In genomic region chr7:78318640-78319039, GRCm38 (mm10) we compare ENCODE assay signal across 23 mouse cellular contexts.
A peak's percentile ranks its signal among the peaks of the same experiment; 100 is the strongest.
DNase-seq lines count a peak whose midpoint lies in the region; ATAC-seq and TF ChIP-seq lines count a peak whose summit lies in the region.
"Had no signal": no experiment of that assay in that cellular context is flagged by ENCODE, and none has a peak within 500 bp of the region (broad histone marks: within the 10 kb centered on the region; RNA-seq: fewer than 3 reads in every experiment).

No protein-coding gene starts in this region.

- TF ChIP-seq CTCF in forebrain, postnatal 0 days (IDR thresholded peaks at IDR 0.05; ENCODE audit: low read depth) = no peak

- H3K9ac ChIP-seq in forebrain, postnatal 0 days = no peak overlapping the region
- H3K9ac ChIP-seq in forebrain, embryonic 14.5 days (ENCODE audit: low read length) = no peak overlapping the region
- no peak overlapping the region for H3K9ac ChIP-seq in midbrain, embryonic 16.5 days (ENCODE audit: low read depth, low read length)

- H3K27ac ChIP-seq in forebrain, postnatal 0 days (ENCODE audit: low read depth, low read length) = no peak overlapping the region
- H3K27ac ChIP-seq in forebrain, embryonic 14.5 days (ENCODE audit: low read depth, low read length) = no peak overlapping the region
- no peak overlapping the region for H3K27ac ChIP-seq in midbrain, embryonic 16.5 days (ENCODE audit: low read length)

- ATAC-seq in forebrain, postnatal 0 days = no peak; the same call in 1 of the 2 replicates
- no peak for ATAC-seq in forebrain, embryonic 14.5 days
- peak; percentile 80 for ATAC-seq in frontal cortex, adult (ENCODE audit: low TSS enrichment)
- ATAC-seq in midbrain, embryonic 16.5 days = no peak
- ATAC-seq: activated CD4-positive, CD25-positive, alpha-beta regulatory T cell, adult 4 months; CD4-positive, CD25-positive, alpha-beta regulatory T cell, adult 4 months; Patski had no signal

- 76% methylated on average over 4 of the region's 4 CpGs for WGBS in forebrain, postnatal 0 days
- 94% methylated on average over 4 of the region's 4 CpGs for WGBS in forebrain, embryonic 14.5 days
- WGBS in midbrain, embryonic 16.5 days = 87% methylated on average over 4 of the region's 4 CpGs

- no peak overlapping the region for H3K4me2 ChIP-seq in forebrain, postnatal 0 days (ENCODE audit: low read depth)
- no peak overlapping the region for H3K4me2 ChIP-seq in forebrain, embryonic 14.5 days (ENCODE audit: low read length)
- H3K4me2 ChIP-seq in midbrain, embryonic 16.5 days (ENCODE audit: low read length) = no peak overlapping the region

- H3K27me3 ChIP-seq in forebrain, postnatal 0 days (ENCODE audit: insufficient read depth, low read length) = no peaks in the 10 kb centered on the region
- H3K27me3 ChIP-seq in forebrain, embryonic 14.5 days (replicated peaks; ENCODE audit: control insufficient read depth, insufficient read depth, low read length) = no peaks in the 10 kb centered on the region
- H3K27me3 ChIP-seq in midbrain, embryonic 16.5 days (ENCODE audit: control insufficient read depth, insufficient read depth, low read depth, low read length) = no peaks in the 10 kb centered on the region
- H3K27me3 ChIP-seq: CH12.LX, Patski had no signal

- H3K36me3 ChIP-seq in forebrain, postnatal 0 days (ENCODE audit: insufficient read depth) = no peaks in the 10 kb centered on the region
- H3K36me3 ChIP-seq in forebrain, embryonic 14.5 days (ENCODE audit: control insufficient read depth, insufficient read depth, low read length) = no peaks in the 10 kb centered on the region
- H3K36me3 ChIP-seq in midbrain, embryonic 16.5 days (ENCODE audit: control insufficient read depth, insufficient read depth, low read length) = no peaks in the 10 kb centered on the region
- H3K36me3 ChIP-seq: G1E had no signal

- H3K4me3 ChIP-seq in forebrain, postnatal 0 days (ENCODE audit: low read depth, low read length) = no peak overlapping the region
- no peak overlapping the region for H3K4me3 ChIP-seq in forebrain, embryonic 14.5 days (ENCODE audit: low read depth, low read length)
- no peak overlapping the region for H3K4me3 ChIP-seq in midbrain, embryonic 16.5 days (ENCODE audit: low read depth, low read length)

- peak; percentile 33 for DNase-seq in forebrain, postnatal 0 days
- DNase-seq in forebrain, embryonic 14.5 days (ENCODE audit: low spot score) = no peak
- no peak for DNase-seq in frontal cortex, postnatal 36 days (ENCODE audit: low spot score in 2 of 2)
- peak; percentile 46 for DNase-seq in heart, adult 11 months
- DNase-seq in heart, adult 9 months (ENCODE audit: low spot score in 2 of 2) = no peak
- DNase-seq in brain, adult 2 months (ENCODE audit: low read depth, low spot score) = peak; percentile 43
- DNase-seq: adrenal gland, adult 2 months; adrenal gland, adult 8-10 months; adrenal gland, postnatal 10 days; adrenal gland, postnatal 14 days; adrenal gland, postnatal 25 days; adrenal gland, postnatal 36 days; B cell, adult 2 months; cerebellum, adult 11 months; cerebellum, adult 11-12 months; cerebellum, adult 18-20 months had no signal

- no peaks in the 10 kb centered on the region for H3K9me3 ChIP-seq in forebrain, postnatal 0 days (ENCODE audit: low read length)
- H3K9me3 ChIP-seq in forebrain, embryonic 14.5 days (replicated peaks; ENCODE audit: control insufficient read depth, low read length) = no peaks in the 10 kb centered on the region
- H3K9me3 ChIP-seq in midbrain, embryonic 16.5 days (replicated peaks; ENCODE audit: control insufficient read depth, low read length, poor library complexity, severe bottlenecking) = no peaks in the 10 kb centered on the region

- H3K4me1 ChIP-seq in forebrain, postnatal 0 days (ENCODE audit: insufficient read depth) = no peaks in the 10 kb centered on the region
- H3K4me1 ChIP-seq in forebrain, embryonic 14.5 days (ENCODE audit: control insufficient read depth, insufficient read depth, low read length) = no peaks in the 10 kb centered on the region
- H3K4me1 ChIP-seq in midbrain, embryonic 16.5 days (ENCODE audit: control insufficient read depth, insufficient read depth, low read length) = no peaks in the 10 kb centered on the region

Comparison
In these comparisons a context has a peak if more than half of its experiments do, and no peak if none do; other contexts are left out.
1. DNase-seq: peak in forebrain, postnatal 0 days (single experiment), heart, adult 11 months (single experiment) and brain, adult 2 months (single experiment); none in forebrain, embryonic 14.5 days (single experiment), frontal cortex, postnatal 36 days (0 of 2) and heart, adult 9 months (0 of 2).